7 mouse cellular contexts compared by ENCODE assay signal in the genomic region with DNA sequence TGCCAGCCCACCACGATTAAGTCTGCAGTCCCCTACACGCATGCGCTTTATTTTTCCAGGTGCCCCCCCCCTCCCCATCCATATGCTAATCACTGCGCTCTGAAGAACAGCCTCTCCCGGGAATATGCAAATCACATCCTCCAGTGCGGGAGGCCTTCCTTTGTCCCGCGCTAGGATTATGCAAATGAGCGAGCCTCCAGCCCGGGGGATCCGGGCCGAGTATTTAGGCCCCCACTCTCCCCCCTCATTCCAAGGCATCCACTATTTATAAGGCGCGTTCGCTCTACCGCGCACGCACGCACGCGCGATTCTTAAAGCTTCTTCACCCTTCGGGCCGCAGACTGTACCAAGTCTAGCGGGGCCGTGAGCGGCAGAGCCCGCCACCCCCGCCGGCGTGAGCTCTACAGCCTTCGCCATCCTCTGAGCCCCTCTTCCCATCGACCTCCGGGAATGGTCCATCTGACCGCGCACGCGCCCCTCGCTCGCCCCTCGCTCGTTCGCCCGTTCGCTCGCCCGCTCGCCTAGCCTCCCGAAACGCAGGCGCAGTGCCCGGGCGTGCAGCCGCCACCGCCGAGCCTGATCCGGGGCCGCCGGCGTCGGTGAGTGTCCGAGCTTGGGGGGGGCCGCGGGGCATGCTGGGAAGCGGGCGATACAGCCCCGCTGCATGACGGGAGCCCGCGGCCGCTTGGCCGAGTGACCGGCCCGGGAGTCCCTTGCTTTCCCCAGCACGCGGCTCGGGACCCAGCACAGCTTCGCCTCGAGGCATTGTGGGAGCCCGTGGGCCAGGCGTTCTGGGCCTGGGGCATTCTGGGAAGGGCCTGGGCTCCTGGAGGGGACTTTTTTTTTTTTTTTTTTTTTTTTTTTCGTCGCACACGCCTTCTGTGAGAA. TPM values are rescaled to one million over a fixed set of nuclear protein-coding genes. Genes with fewer than 3 reads are reported as not detected.
DNase-seq lines count a peak whose midpoint lies in the region; ATAC-seq lines count a peak whose summit lies in the region.

Gene Zfp428 (plus strand): TSS at position 169 of the 888 bp plus-strand sequence.

- peak; percentile 90 for ATAC-seq in intestine, embryonic 15.5 days
- ATAC-seq in midbrain, embryonic 11.5 days (ENCODE audit: low FRiP score), result peak; percentile 91

- H3K4me1 ChIP-seq in intestine, embryonic 15.5 days (replicated peaks), result peaks cover 17% of the 10 kb centered on the region
- H3K4me1 ChIP-seq in midbrain, embryonic 11.5 days (ENCODE audit: control insufficient read depth, insufficient read depth, low read length), result peaks cover 37% of the 10 kb centered on the region

- peak within 1 kb of the TSS; percentile 99 for H3K27ac ChIP-seq in intestine, embryonic 15.5 days
- H3K27ac ChIP-seq in midbrain, embryonic 11.5 days (ENCODE audit: low read depth, low read length), result peak within 1 kb of the TSS; percentile 100

- peak within 1 kb of the TSS; percentile 84 for H3K4me2 ChIP-seq in intestine, embryonic 15.5 days (replicated peaks)
- H3K4me2 ChIP-seq in midbrain, embryonic 11.5 days, result peak within 1 kb of the TSS; percentile 81

- H3K36me3 ChIP-seq in intestine, embryonic 15.5 days, result no peaks in the 10 kb centered on the region
- peaks cover 8% of the 10 kb centered on the region; the same call in 1 of the 2 replicates for H3K36me3 ChIP-seq in midbrain, embryonic 11.5 days (ENCODE audit: control insufficient read depth, insufficient read depth, low read length)

- intact Hi-C loops in left cerebral cortex, postnatal 4 days (cut with DNase I), result no loop called here

- H3K27me3 ChIP-seq in intestine, embryonic 15.5 days (replicated peaks), result no peaks in the 10 kb centered on the region
- no peaks in the 10 kb centered on the region for H3K27me3 ChIP-seq in midbrain, embryonic 11.5 days (ENCODE audit: control insufficient read depth, insufficient read depth, low read length)

- peak within 1 kb of the TSS; percentile 80 for H3K4me3 ChIP-seq in intestine, embryonic 15.5 days (replicated peaks)
- H3K4me3 ChIP-seq in midbrain, embryonic 11.5 days (ENCODE audit: low read depth, low read length), result peak within 1 kb of the TSS; percentile 50

- H3K9ac ChIP-seq in intestine, embryonic 15.5 days, result peak within 1 kb of the TSS; percentile 99
- peak within 1 kb of the TSS; percentile 97 for H3K9ac ChIP-seq in midbrain, embryonic 11.5 days (ENCODE audit: low read length)

- DNase-seq in adrenal gland, postnatal 14 days, result peak; percentile 93
- DNase-seq in embryo, embryonic 9.5 days (ENCODE audit: extremely low spot score), result peak; percentile 91
- DNase-seq in gastrocnemius, postnatal 4 days (ENCODE audit: low spot score in 2 of 2), result peak; percentile 83 to 91
- peak; percentile 93 for DNase-seq in left cerebral cortex, postnatal 4 days
- DNase-seq in midbrain, embryonic 11.5 days (ENCODE audit: low spot score, missing footprints), result peak; percentile 99
- DNase-seq in skeletal muscle tissue, adult 2 months (ENCODE audit: low read depth, low spot score), result peak; percentile 86

- H3K9me3 ChIP-seq in intestine, embryonic 15.5 days, result no peaks in the 10 kb centered on the region
- no peaks in the 10 kb centered on the region for H3K9me3 ChIP-seq in midbrain, embryonic 11.5 days (ENCODE audit: control insufficient read depth, low read length)

- WGBS in intestine, embryonic 15.5 days, result under 1% methylated on average over 84 of the region's 84 CpGs
- under 1% methylated on average over 78 of the region's 84 CpGs for WGBS in midbrain, embryonic 11.5 days

RNA-seq across cellular contexts. Expression of gene Zfp428, which starts in this region (rescaled TPM):
- 6.1 and 7.5 TPM in 2 replicates for total RNA-seq in adrenal gland, postnatal 14 days (2021)
- 10 to 100 TPM; 12.6 to 15.9 TPM for total RNA-seq in gastrocnemius, postnatal 4 days (2021)
- 32.0 and 36.6 TPM in 2 replicates for polyA plus RNA-seq in intestine, embryonic 15.5 days (2015; fragmentation: Nextera tagmentation; extraction: Ambion mirVana)
- total RNA-seq in left cerebral cortex, postnatal 4 days (2021), result 100 to 1,000 TPM; 105 to 108 TPM
- polyA plus RNA-seq in midbrain, embryonic 11.5 days (2014; fragmentation: Nextera tagmentation; extraction: Ambion mirVana), result 83.8 and 83.9 TPM in 2 replicates

Comparison
In these comparisons a context has a peak if more than half of its experiments do, and no peak if none do; other contexts are left out.
1. Peak in every context shown above with its lines: DNase-seq, ATAC-seq, H3K4me3 ChIP-seq and H3K27ac ChIP-seq.
2. RNA of gene Zfp428 (total RNA-seq): 105 to 108 TPM in left cerebral cortex, postnatal 4 days; 12.6 to 15.9 TPM in gastrocnemius, postnatal 4 days and 6.1 to 7.5 TPM in adrenal gland, postnatal 14 days; every median in the first group is over 4 times any median in the second.